Mouse (Mus musculus): ENCODE measurements at regions not wholly inside any gene's neighbourhood (a gene's known extent, or its start where the extent isn't known, plus 50 kb on each side); places are given as distances from the start of the nearest gene placed in this dataset.

DNA sequence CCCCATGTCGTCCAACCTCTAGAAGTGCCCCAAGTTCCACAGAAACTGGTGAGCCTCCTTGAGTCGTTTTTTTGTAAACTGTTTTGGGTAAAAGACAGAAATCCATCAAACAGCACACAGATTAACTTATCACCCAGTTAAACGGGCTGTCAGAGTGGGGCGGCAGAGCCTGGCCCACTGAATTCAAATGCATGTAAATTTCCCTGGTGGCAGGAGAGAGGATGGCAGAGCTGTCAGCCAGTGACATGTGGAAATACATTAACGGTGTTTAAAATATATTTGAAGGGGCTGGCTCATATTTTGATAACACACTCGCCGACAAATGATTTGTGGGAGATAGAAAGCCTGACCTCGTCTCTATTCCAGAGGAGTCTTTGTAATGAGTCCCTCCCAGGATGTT is 252.5 kb upstream of the Mki67 start:
- no peak for DNase-seq (ENCODE audit: low read depth, low spot score)

DNA sequence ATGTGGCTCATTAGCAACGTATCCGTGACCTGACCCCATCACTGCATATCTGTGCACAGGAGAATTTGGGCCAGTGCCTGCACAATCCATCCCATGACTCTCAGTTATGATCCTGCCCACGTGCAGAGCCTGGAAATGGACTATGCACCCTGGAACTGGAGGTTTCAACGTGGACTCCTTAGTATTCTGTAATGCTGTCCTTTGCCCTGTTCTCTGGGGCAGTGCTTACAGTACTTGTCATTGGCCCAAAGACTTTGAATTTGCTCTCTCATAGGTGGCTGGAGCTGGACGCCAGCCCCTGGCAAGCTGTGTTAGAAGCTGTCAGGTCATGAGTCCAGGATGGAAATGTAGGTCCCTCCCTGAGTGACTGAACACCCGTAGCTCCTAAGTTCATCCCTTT is 269.9 kb upstream of the Mki67 start:
- DNase-seq (ENCODE audit: low read depth, low spot score), result no peak

DNA sequence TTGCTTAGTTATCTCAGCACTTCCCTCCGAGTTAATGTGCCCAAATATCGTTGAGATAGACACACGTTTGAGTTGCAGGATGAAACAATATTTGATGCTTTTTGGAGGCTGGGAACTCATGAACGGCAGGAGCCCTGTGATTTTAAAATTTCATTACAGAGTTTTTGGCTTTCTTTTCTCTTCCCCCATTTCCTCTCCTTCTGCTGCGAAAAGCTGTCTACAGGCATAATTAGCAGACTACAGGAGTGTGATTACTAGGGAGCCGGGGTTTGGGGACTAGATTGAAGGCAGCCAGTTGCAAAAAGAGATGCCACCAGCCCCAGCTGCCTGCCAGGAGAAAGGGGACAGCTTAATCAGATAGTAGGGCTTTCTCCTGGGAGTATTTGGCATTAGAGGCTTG is 274.2 kb upstream of the Mki67 start:
- DNase-seq (ENCODE audit: low read depth, low spot score), result no peak

DNA sequence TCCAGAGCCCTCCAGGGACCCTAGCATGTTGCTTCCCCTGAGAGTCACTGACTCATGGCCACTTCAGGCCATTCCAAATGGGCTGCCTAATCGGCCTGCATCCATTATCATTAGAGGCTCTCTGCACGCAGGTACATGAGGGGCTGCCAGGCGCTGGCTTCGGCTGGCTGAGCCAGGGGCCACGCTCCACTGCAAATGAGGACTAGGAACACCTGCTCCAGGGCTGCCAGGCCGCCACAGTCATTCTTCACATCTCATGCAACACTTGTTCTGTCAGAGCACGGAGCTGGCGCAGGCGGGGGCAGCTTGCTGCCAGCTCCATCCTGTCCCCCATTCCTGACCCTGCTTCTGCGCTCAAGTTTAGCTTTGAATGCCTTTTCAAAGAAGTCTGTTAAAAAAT is 280.7 kb upstream of the Mki67 start:
- DNase-seq (ENCODE audit: low read depth, low spot score), result no peak

DNA sequence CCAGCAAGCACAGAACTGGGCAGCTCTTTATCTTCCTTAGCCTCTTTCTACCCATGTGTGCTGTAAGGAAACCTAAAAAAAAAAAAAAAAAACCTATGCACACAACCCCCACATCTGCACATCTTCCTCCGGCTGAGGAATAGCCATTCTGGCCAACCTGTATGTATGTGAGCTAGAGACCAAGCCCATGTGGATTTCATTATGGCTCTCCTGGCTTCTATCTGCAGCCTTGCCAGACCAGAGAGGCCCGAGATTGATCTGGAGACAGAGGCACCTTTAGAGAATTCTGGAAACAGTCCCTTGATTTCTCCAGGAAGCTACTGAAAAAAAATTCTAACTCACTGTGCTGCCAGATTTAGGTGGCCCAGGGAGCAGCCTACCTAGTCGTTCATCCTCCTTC is 281.5 kb upstream of the Mki67 start:
- DNase-seq (ENCODE audit: low read depth, low spot score), result no peak

DNA sequence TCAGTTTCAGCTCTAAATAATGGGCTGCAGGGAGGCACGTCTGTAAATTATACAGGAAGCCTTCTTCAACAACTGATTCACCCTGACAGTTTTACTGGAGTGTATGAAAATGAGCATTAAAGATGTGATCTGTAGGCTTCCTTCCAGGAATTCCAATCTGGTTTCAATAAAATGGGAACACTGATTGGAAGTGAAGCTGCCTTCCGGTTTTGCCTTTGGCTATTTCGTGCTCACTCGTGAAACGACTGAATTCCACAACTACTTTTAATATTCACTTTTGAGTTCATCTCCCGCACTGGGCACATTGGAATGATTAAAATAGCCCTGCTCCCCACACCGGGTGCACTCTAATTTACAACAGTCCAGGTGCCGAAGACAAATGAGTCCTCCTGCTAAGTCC is 286.2 kb upstream of the Mki67 start:
- no peak for DNase-seq (ENCODE audit: low read depth, low spot score)

DNA sequence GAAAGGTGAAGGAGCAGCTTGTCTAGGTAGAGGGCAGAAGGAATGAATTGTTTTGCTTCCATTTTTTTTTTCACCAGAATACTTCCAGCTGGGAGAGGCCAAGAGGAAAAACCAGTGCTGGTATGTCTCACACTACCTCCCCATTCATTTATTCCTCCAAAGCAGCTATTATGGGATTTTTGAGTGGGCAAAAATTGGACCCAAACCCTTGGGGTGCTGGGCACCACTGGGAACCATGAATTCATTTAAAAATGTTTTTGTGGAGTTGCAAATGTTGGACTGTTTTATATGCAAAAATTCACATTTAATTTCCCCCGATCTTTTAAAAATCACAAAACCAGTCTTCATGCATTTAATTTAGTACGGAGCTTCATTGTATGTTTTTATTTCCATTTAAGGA is 287.1 kb upstream of the Mki67 start:
- no peak for DNase-seq (ENCODE audit: low read depth, low spot score)

DNA sequence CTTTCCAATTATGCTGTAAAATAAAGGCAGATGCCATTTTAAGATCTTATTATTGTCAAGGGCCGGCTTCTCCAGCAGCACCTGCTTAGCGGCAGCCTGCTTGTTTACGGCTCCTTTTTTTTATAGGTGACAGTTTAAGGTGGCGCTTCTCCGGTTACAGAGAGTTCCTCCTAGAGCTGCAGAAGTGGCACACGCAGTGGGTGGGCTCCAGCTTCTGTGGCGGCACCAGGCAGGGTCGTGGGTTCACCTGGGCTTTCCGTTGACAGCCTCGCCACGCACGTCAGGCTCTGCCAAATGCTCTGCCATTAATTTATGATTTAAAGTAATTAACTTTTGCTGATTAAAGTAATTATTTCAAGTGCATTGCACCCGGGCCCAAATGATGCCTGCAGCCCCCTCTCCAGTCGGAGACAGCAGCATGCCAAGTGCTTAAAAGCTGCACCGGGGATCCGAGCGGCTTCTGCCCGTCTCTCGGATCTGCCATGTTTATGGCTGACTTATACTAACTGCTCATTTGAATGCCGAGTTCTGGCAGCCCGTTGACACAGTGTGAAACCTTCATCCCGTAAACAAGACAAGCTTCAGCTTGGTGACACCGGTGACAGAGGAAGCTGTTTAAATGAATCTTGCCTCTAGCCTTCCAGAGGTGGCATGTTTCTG is 291.8 kb upstream of the Mki67 start:
- DNase-seq (ENCODE audit: low read depth, low spot score), result no peak

DNA sequence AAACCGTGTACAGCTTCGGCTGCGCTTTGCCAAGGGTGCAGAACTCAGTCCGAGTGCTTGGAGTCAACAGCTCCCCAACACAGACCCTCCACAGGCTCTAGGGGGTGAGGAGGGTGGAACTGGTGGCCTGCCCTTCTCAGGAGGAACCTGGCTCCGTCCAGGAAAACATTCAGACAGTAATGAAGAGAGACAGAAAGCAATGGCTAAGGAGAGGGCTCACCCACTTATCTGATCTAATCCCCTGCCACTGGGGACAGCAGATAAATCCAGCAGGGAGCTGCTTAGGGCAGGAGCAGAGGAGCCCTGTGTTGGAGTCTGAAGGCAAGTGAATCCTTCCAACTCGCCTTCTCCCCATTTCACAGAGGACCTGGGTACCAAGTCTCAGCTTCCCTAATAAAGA is 292.3 kb upstream of the Mki67 start:
- DNase-seq (ENCODE audit: low read depth, low spot score), result no peak

DNA sequence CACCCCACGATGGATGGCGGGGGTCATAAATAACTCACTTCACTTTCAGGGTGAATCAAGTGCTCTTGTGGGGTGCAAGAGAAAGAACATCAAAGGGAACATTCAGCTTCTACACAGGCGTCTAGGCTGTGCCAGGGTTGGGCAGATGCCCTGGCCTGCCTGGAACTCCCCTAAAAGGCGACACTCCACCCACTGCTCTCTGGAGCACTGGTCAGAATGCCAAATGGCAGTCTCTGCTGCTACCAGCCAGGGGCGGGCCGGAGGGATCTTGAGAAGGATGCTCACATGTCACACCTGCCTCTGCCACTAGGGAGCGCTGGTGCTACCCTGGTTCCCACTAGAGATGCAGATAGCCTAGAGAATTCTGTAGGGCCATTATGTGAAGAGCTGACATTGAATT is 293.9 kb upstream of the Mki67 start:
- no peak for DNase-seq (ENCODE audit: low read depth, low spot score)

DNA sequence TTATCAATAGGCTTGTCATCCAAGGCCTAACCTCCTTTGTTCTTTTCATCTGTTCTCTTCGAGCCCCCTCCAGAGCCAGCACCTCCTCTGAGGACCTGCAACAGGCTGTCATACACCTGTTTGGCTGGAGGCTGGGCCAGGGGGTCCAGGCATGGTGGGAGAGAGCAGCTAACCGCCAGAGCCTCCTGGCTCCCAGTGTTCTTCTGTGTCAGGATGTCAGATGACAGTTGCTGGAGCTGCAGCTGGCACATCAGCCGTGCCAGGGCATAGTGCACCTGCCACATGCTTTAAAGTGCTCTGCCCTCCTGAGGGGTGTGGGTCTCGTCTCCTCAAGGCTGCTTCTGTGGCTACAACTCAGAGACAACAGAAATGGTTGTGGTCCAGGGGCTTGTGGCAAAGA is 298.5 kb upstream of the Mki67 start:
- DNase-seq (ENCODE audit: low read depth, low spot score), result no peak

DNA sequence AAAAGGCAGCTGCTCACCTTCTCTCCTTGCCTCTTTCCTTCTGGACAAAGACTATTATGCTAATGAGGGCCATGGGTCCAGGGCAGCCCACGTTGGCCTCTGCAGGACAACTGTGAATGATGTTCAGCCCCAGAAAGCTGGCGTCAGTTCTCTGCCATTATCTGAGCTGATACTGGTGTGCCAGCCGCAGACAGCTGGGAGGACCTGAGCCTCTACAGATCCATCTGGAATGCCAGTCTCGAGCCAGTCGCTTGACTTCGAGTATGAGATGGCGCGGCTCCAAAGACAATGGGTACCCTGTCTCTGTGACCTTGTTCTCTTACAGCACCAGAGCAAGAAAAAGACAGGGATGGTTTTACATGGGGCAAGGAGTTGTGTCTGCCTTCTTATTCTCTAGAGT is 300.8 kb upstream of the Mki67 start:
- DNase-seq (ENCODE audit: low read depth, low spot score), result no peak

DNA sequence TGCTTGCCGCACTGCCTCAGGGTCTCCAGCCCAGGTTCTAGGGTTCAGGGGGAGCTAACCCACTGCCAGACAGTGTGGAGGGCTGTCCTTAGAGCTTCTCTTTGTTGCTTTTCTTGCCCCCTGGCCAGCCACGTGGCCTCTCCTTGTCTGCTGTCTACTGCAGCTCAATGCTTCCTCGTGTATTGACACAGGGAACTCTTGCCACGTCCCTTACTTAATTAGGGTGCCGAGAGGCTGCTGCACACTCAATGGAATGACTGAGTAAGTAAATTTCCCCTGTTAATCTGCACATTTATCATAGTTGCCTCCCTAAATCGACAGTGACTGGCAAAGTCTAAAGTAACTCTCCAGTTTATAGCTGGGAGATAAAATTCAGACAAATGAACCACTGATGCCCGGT is 304.4 kb upstream of the Mki67 start:
- DNase-seq (ENCODE audit: low read depth, low spot score), result no peak

DNA sequence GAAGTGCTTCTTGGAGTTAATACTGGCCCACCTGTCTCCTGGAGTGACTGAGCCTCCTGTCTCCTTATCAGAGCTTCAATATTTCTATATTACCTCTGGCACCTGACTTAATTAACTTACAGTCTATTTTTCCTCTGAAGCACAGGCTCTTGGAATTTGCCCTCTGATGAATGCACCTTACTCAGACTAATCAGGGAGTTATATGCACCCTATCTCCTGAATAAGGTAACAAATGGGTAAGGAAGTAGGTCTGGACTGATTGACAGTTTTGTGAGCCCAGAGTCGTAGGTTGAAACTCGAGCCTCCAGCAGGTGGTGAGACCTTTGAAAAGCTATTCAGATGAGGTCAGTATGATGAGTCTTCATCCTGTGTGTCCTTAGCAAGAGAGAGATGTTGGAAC is 304.9 kb upstream of the Mki67 start:
- no peak for DNase-seq (ENCODE audit: low read depth, low spot score)

DNA sequence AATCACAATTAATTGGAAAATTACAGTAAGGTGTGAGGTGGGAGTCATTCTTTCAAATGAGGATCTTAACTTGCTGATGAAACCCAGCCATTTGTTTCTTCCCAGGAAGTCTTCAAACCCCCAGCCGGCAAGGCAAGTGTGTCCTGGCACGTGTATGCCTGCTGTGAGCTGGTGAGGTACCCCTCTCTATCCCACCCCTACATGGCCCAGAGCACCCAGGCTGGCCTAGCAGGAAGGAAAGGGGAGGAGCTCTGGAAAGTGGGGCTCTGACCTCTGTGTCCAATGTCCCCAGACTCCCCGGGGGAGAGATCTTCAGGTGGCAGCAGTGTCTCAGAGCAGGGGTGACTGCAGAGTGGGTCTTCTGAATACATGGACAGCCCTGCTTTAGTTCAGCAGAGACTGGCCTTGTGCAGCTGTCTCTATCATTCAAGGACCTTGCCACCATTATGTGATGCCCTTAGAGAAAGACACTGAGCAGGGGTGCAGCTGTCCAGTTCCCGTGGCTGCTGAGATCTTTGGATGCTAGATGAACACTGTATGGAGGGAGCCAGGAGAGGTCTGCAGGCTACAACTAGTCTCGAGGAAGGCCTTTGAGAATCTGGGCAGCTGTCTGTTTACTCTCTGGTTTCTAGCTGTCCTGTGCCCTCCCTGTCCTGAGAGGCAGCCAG is 306.8 kb upstream of the Mki67 start:
- no peak for DNase-seq (ENCODE audit: low read depth, low spot score)

DNA sequence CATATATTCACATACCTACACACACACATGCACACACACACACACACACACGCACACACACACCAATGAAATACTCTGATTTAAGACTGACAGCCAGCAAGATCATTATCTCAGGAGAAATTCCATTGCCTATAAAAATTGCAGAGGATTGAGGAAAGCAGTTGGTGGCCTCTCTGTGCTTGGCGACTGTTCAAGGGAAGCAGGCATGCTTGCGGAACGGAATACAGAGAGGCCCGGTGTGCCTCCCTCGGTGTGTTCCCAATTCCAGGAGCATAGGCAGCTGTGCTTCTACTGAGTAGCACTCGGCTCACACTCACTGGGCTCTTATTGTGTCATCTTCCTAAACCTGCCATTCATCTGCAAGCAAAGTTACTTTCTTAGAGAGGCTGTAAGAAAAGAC is 310.3 kb upstream of the Mki67 start:
- DNase-seq (ENCODE audit: low read depth, low spot score), result no peak

DNA sequence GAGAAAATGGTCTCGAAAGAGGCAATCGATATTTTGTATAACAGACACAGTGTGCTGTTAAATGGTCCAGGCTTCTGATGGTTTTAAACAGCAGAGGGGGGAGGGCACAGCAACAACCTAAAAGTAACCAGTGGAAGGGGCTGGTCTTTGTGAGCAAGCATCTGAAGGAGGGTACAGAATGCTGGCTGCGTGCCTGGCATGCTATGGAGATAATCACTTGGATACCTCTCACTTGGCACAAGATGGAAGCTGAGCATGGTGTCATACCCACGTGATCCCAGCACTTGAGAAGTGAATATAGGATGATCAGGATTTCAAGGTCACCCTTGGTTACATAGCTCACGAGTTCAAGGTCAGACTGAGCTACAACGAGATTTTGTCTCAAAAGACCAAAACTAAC is 315.9 kb upstream of the Mki67 start:
- no peak for DNase-seq (ENCODE audit: low read depth, low spot score)

DNA sequence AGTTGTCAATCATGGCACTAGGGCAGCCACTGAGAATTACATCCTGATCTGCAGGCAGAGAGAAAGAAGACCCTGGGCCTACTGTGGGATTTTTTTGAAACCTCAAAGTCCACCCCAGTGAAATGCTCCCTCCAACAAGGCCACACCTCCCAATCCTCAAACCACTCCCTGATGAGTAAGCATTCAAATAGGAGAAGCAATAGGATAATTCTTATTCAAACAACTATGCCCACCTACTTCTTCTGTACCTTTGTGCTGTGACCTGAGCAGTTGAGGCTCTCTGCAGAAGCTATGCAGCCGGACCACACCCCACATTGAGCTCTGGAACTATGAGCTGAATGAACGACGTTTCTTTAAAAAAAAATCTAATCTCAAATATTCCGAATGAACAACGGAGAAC is 317.4 kb upstream of the Mki67 start:
- no peak for DNase-seq (ENCODE audit: low read depth, low spot score)

DNA sequence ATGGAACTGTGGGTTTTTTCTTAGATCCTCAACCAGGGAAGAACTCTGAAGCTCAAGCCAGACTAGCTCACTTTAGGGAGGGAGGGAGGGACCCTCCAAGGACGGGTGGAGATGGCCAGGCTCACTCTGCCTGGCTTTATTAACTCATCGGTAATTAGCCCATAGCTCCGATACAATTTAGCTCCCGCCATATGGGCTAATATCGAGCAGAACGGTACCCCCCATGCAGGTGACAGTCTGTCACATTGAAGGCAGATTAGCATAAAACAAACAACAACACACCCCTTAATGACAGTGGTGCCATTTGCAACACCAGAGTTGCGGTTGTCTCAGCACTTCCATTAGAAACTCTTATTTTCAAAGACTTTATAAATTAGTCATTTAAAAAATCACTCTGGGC is 319.6 kb upstream of the Mki67 start:
- no peak for DNase-seq (ENCODE audit: low read depth, low spot score)

DNA sequence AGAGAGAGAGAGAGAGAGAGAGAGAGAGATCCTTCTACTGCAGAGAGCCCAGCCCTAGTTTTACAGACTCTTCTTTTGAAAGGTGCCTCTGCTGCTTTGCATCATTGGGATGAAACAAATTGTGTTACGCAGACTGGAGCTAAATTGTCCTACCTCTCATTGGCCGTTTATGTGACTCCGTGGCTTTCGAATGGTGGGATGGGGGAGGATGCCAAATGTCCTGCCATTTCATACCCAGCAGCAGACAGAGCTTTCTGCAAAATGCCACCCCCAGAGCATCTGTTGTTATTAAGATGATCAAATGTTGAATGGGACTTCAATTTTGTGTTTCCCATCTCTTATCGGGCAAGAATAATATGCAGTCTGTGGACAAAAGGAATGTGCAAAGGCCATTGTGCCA is 321.9 kb upstream of the Mki67 start:
- no peak for DNase-seq (ENCODE audit: low read depth, low spot score)

DNA sequence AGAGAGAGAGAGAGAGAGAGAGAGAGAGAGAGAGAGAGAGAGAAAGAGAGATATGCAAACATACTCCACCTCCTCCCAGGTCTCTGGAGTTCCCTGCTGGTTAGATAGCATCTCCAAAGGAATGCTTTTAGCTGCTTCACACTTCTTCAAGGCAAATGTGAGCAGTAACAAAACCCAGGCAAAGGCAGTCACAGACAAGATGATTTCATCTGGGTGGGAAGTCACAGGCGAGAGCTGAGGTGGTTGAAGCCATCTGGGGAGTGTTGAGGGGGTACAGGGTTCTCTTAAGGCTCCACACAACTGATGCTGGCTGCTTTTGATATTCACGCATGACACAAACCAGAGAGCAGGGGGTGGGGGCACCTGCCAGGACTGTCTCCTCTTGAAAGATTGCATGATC is 322.7 kb upstream of the Mki67 start:
- no peak for DNase-seq (ENCODE audit: low read depth, low spot score)

DNA sequence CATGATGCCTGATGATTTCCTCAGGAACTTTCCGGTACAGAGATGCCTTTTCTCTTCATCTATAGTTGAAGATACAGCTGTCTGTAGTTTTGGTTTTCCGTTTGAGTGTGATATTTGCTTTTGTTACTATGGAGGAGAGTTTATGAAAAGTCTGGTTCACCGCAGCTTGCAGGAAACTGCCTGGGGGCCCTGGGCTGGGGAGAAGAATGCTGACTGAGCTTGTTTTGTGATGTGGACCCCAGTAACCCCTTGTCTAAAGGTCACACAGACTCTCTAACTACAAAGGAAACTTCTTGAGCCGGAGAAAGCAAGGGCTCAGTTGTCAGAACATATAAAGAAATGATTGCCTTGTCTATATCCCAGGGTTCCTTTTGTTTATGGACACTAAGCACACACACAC is 325.8 kb upstream of the Mki67 start:
- DNase-seq (ENCODE audit: low read depth, low spot score), result no peak

DNA sequence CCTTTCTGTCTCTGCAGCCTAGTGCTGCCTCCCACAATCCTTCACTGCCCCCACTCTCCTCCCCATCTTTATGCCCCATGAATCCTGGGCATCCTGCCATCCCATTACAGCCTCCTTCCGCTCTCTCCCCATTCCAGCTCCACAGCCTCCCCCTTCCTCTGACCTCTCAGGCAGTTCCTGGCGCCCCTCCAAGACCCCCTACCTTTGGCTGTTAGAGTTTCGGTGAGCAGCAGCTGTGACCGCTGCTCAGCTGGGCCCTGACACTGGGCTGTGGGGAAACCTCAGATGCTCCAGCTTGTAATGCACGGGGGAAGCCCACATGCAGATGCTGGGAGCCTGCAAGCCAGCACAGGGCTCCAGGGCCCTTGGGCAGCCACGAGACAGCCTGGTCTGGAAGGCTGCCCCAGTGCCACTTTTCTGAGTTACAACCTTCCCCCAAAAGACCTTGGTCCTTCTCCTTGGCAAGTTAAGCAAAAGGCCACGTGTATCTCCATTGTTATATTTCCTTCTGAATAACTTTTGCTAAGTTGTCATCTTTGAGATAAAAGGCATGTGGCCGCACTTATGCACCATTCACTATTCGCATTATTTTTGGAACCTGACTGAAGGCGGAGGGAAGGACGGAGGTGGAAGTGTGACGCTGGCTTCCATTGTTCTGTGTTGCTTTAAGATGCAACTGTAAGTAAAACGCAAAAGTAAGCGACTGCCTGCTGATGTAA is 330.6 kb upstream of the Mki67 start:
- no peak for DNase-seq (ENCODE audit: low read depth, low spot score)
